Mouse (Mus musculus): ENCODE results near the gene Prim2. TPM values are rescaled to one million over a fixed set of nuclear protein-coding genes. Genes with fewer than 3 reads are reported as not detected.

Prim2 gene
- polyA plus RNA-seq, 1 experiment: 38.4 TPM

GRCm38 (mm10) chr1:33590556-33591411 is 78.8 kb downstream of the Prim2 start:
- no peaks in the 10 kb centered on the region for H3K36me3 ChIP-seq (ENCODE audit: control insufficient read depth, insufficient read depth, low read length, poor library complexity, severe bottlenecking)
- H3K27ac ChIP-seq (ENCODE audit: insufficient read depth, low read length): no peak overlapping the region
- H3K9me3 ChIP-seq (replicated peaks; ENCODE audit: control insufficient read depth, insufficient read depth, low read length, poor library complexity, severe bottlenecking): no peaks in the 10 kb centered on the region
- H3K27me3 ChIP-seq (ENCODE audit: control insufficient read depth, insufficient read depth, low read length, poor library complexity, severe bottlenecking): no peaks in the 10 kb centered on the region
- no peaks in the 10 kb centered on the region for H3K4me1 ChIP-seq (ENCODE audit: control insufficient read depth, insufficient read depth, low read length)
- H3K9ac ChIP-seq (ENCODE audit: low read depth, poor library complexity, severe bottlenecking): no peak overlapping the region
- no peak for TF ChIP-seq EP300 (IDR thresholded peaks at IDR 0.05; ENCODE audit: insufficient read depth, low read depth, low read length)
- TF ChIP-seq POLR2A (IDR thresholded peaks at IDR 0.05; ENCODE audit: insufficient read depth, low read length): no peak
- no peak for TF ChIP-seq CTCF (IDR thresholded peaks at IDR 0.05; ENCODE audit: low read depth, low read length)
- H3K4me3 ChIP-seq (ENCODE audit: low read depth, low read length): no peak overlapping the region

- H3K27ac ChIP-seq (ENCODE audit: insufficient read depth, low read length): no peak overlapping the region
Measured at GRCm38 (mm10) chr1:33589531-33589930, 80.1 kb downstream of the Prim2 start.

DNA sequence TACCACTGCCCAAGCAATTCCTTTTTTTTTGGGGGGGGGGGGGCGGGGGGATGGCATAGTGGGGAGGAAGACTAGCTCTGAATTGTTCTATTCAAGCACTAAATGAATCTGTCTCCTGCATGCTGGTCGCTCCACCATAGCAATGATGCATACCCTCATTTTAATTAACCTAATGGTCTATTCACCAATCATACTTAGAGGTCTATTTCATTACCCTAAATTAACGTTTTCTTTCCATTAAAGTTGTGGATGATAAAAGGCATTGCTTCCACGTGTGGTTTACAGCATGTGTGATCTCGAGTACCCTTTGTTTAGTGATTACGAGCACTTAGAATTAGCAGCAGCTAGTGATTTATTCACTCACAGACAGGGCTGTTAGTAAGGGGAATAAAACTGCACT is 81.0 kb downstream of the Prim2 start:
- Histone ChIP-seq H3K9me3 (replicated peaks; ENCODE audit: control insufficient read depth, insufficient read depth, low read length, poor library complexity, severe bottlenecking) (no peaks in the 10 kb centered on the region), H3K4me3 (ENCODE audit: low read depth, low read length) (no peak overlapping the region), H3K27me3 (ENCODE audit: control insufficient read depth, insufficient read depth, low read length, poor library complexity, severe bottlenecking) (no peaks in the 10 kb centered on the region), H3K27ac (ENCODE audit: insufficient read depth, low read length) (no peak overlapping the region), H3K36me3 (ENCODE audit: control insufficient read depth, insufficient read depth, low read length, poor library complexity, severe bottlenecking) (no peaks in the 10 kb centered on the region), H3K9ac (ENCODE audit: low read depth, poor library complexity, severe bottlenecking) (no peak overlapping the region), H3K4me1 (ENCODE audit: control insufficient read depth, insufficient read depth, low read length) (no peaks in the 10 kb centered on the region)
- TF ChIP-seq EP300 (IDR thresholded peaks at IDR 0.05; ENCODE audit: insufficient read depth, low read depth, low read length) (no peak), CTCF (IDR thresholded peaks at IDR 0.05; ENCODE audit: low read depth, low read length) (no peak), POLR2A (IDR thresholded peaks at IDR 0.05; ENCODE audit: insufficient read depth, low read length) (no peak)

More at GRCm38 (mm10) chr1:33589531-33589930, 80.1 kb downstream of the Prim2 start:
- TF ChIP-seq EP300 (IDR thresholded peaks at IDR 0.05; ENCODE audit: insufficient read depth, low read depth, low read length) (no peak), CTCF (IDR thresholded peaks at IDR 0.05; ENCODE audit: low read depth, low read length) (no peak), POLR2A (IDR thresholded peaks at IDR 0.05; ENCODE audit: insufficient read depth, low read length) (no peak)
- Histone ChIP-seq H3K27me3 (ENCODE audit: control insufficient read depth, insufficient read depth, low read length, poor library complexity, severe bottlenecking) (no peaks in the 10 kb centered on the region), H3K9me3 (replicated peaks; ENCODE audit: control insufficient read depth, insufficient read depth, low read length, poor library complexity, severe bottlenecking) (no peaks in the 10 kb centered on the region), H3K9ac (ENCODE audit: low read depth, poor library complexity, severe bottlenecking) (no peak overlapping the region), H3K36me3 (ENCODE audit: control insufficient read depth, insufficient read depth, low read length, poor library complexity, severe bottlenecking) (no peaks in the 10 kb centered on the region), H3K4me3 (ENCODE audit: low read depth, low read length) (no peak overlapping the region), H3K4me1 (ENCODE audit: control insufficient read depth, insufficient read depth, low read length) (no peaks in the 10 kb centered on the region)

DNA sequence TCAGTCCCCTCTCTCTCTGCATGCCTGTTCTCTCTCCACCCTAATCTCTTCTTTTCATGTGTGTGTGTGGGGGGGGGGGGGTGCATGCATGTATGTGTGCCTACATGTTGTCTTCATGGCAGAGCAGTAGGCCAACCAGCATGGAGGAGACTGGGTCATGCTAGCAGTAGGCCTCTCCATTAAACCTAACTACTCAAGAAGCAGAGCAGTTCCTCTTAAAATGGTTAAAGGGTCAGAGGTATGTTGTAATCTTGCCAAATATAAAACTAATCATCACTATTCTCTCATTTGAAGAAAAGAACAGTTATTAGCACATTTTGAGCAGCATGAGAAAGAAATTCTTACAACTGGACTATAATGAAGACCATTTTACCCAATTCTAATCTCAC is 85.0 kb downstream of the Prim2 start:
- Histone ChIP-seq H3K27me3 (ENCODE audit: control insufficient read depth, insufficient read depth, low read length, poor library complexity, severe bottlenecking) (no peaks in the 10 kb centered on the region), H3K9ac (ENCODE audit: low read depth, poor library complexity, severe bottlenecking) (no peak overlapping the region), H3K4me3 (ENCODE audit: low read depth, low read length) (no peak overlapping the region), H3K9me3 (replicated peaks; ENCODE audit: control insufficient read depth, insufficient read depth, low read length, poor library complexity, severe bottlenecking) (no peaks in the 10 kb centered on the region; the same call in 1 of the 2 replicates), H3K4me1 (ENCODE audit: control insufficient read depth, insufficient read depth, low read length) (no peaks in the 10 kb centered on the region), H3K36me3 (ENCODE audit: control insufficient read depth, insufficient read depth, low read length, poor library complexity, severe bottlenecking) (no peaks in the 10 kb centered on the region), H3K27ac (ENCODE audit: insufficient read depth, low read length) (no peak overlapping the region)
- no peak for TF ChIP-seq CTCF (IDR thresholded peaks at IDR 0.05; ENCODE audit: low read depth, low read length)
- TF ChIP-seq EP300 (IDR thresholded peaks at IDR 0.05; ENCODE audit: insufficient read depth, low read depth, low read length): no peak
- no peak for TF ChIP-seq POLR2A (IDR thresholded peaks at IDR 0.05; ENCODE audit: insufficient read depth, low read length)

- H3K9me3 ChIP-seq (replicated peaks; ENCODE audit: control insufficient read depth, insufficient read depth, low read length, poor library complexity, severe bottlenecking): no peaks in the 10 kb centered on the region; the same call in 1 of the 2 replicates
- H3K4me3 ChIP-seq (ENCODE audit: low read depth, low read length): no peak overlapping the region
- no peak overlapping the region for H3K27ac ChIP-seq (ENCODE audit: insufficient read depth, low read length)
- H3K27me3 ChIP-seq (ENCODE audit: control insufficient read depth, insufficient read depth, low read length, poor library complexity, severe bottlenecking): no peaks in the 10 kb centered on the region
- no peaks in the 10 kb centered on the region for H3K4me1 ChIP-seq (ENCODE audit: control insufficient read depth, insufficient read depth, low read length)
- TF ChIP-seq POLR2A (IDR thresholded peaks at IDR 0.05; ENCODE audit: insufficient read depth, low read length): no peak
- TF ChIP-seq CTCF (IDR thresholded peaks at IDR 0.05; ENCODE audit: low read depth, low read length): no peak
- TF ChIP-seq EP300 (IDR thresholded peaks at IDR 0.05; ENCODE audit: insufficient read depth, low read depth, low read length): no peak
- H3K36me3 ChIP-seq (ENCODE audit: control insufficient read depth, insufficient read depth, low read length, poor library complexity, severe bottlenecking): no peaks in the 10 kb centered on the region
- no peak overlapping the region for H3K9ac ChIP-seq (ENCODE audit: low read depth, poor library complexity, severe bottlenecking)
Measured at GRCm38 (mm10) chr1:33583817-33584589, 85.6 kb downstream of the Prim2 start.

All from ES-Bruce4 (cell line).